Mouse (Mus musculus): ENCODE results near the gene Lsamp.

DNA sequence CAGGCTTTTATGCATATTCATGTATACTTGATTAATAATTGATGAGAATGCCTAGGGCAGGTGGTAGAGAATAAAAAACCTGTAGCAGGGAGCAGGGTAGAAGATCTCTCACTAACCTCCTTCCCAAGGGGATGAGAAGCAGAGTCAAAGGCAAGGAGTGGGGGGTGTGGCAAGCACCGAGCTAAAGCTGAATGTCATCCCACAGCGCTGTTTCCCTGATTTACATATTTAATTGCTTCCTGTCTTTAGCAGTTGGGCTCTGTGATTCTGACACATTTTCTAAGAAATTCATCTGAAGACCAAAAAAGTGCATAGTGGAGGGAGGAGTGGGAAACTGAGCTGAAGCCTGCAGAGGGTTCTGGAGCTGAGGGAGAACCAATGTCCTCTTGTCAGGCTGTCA is 708.1 kb downstream of the Lsamp start:
- TF ChIP-seq POLR2A (IDR thresholded peaks at IDR 0.05; ENCODE audit: insufficient read depth, low read depth, low read length) (no peak), EP300 (IDR thresholded peaks at IDR 0.05; ENCODE audit: insufficient read depth, low read depth, low read length) (no peak), CTCF (IDR thresholded peaks at IDR 0.05) (no peak)
